Mouse (Mus musculus): Measurements from ENCODE around the gene Bola1. TPM values are rescaled to one million over a fixed set of nuclear protein-coding genes. Genes with fewer than 3 reads are reported as not detected.
"Not testable (repeated sequence)": the region's sequence is repeated elsewhere in the genome, so short reads cannot be mapped to it uniquely, and the experiment has no call there.

The Bola1 gene
- polyA plus RNA-seq, 1 experiment from 2014 or later = 53.6 TPM

DNA sequence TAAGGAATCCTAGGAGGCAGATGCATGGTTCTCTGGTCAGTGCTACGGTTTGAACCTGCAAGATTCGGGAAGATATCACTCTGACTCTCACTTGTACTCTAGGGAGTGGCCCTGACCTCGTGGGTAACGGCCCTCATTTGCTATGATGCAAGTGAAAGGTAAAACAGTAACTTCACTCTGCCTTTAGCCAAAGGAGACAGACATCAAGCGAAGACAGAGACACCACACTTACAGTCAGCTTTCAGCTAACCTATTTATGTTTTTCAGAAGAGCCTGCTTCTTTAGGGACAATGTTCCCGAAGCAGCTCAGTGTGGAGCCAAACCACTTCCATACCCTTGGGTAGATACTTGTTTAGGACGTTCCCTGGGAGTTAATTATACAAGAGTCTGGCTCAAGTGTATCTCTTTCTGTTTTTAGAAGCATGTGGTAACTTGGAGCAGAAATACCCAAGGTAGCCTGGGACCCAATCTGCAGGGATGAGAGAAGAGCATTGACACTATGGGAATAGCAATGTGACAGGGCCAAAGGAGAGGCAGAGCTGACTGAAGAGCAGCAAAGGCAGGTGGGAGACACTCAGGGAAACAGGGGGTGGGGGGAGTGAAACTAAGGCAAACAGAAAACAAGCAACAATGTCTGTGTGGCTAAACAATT is 24.5 kb upstream of the Bola1 start:
- peak overlapping the region; percentile 65 for H3K9ac ChIP-seq (ENCODE audit: low read length)
- peak overlapping the region; percentile 46; the same call in 1 of the 2 replicates for H3K4me3 ChIP-seq (ENCODE audit: low read depth, low read length)
- no peak for ATAC-seq (ENCODE audit: low FRiP score, low TSS enrichment)
- no peak for DNase-seq (ENCODE audit: low spot score)
- WGBS = 69% methylated on average over 7 of the region's 7 CpGs
- H3K4me2 ChIP-seq (replicated peaks; ENCODE audit: low read depth) = peak overlapping the region; percentile 56
- peak overlapping the region; percentile 92 for H3K27ac ChIP-seq (replicated peaks)
- no peaks in the 10 kb centered on the region for H3K36me3 ChIP-seq (ENCODE audit: control insufficient read depth, insufficient read depth, low read length)
- 0 out of 2 replicates have a peak, but pooled peaks cover 3% of the 10 kb centered on the region for H3K4me1 ChIP-seq (replicated peaks; ENCODE audit: control insufficient read depth, insufficient read depth)
- H3K9me3 ChIP-seq (ENCODE audit: control insufficient read depth, low read length) = no peaks in the 10 kb centered on the region
- TF ChIP-seq CTCF (IDR thresholded peaks at IDR 0.05; ENCODE audit: low read depth) = no peak
- TF ChIP-seq EP300 (optimal IDR thresholded peaks at IDR 0.05) = no peak
- H3K27me3 ChIP-seq (ENCODE audit: control insufficient read depth, insufficient read depth, low read length) = no peaks in the 10 kb centered on the region

- ATAC-seq (ENCODE audit: low FRiP score, low TSS enrichment) = no peak
- peak overlapping the region; percentile 12 for H3K4me3 ChIP-seq (ENCODE audit: low read depth, low read length)
- 0 out of 2 replicates have a peak, but pooled peaks cover 3% of the 10 kb centered on the region for H3K4me1 ChIP-seq (replicated peaks; ENCODE audit: control insufficient read depth, insufficient read depth)
These were observed 21.3 kb upstream of the Bola1 start for GRCm38 (mm10) chr3:96240799-96241197.

GRCm38 (mm10) chr3:96239949-96240798 is 20.7 kb upstream of the Bola1 start, which contains the start of gene Hist2h2aa2:
Gene Hist2h2aa2 (minus strand): TSS chr3:96240276.
- H3K4me1 ChIP-seq (replicated peaks; ENCODE audit: control insufficient read depth, insufficient read depth); H3K27me3 ChIP-seq (ENCODE audit: control insufficient read depth, insufficient read depth, low read length); H3K36me3 ChIP-seq (ENCODE audit: control insufficient read depth, insufficient read depth, low read length); H3K9me3 ChIP-seq (ENCODE audit: control insufficient read depth, low read length): not testable (repeated sequence)
- 5% methylated on average over 19 of the region's 85 CpGs for WGBS
- Histone ChIP-seq H3K4me2 (replicated peaks; ENCODE audit: low read depth) (peak within 1 kb of the TSS; percentile 30), H3K4me3 (ENCODE audit: low read depth, low read length) (peak within 1 kb of the TSS; percentile 27), H3K27ac (replicated peaks) (peak within 1 kb of the TSS; percentile 65), H3K9ac (ENCODE audit: low read length) (0 out of 2 replicates have a peak within 1 kb of the TSS, but pooled peaks have one; percentile 35)
- DNase-seq (ENCODE audit: low spot score) (peak; percentile 76), ATAC-seq (ENCODE audit: low FRiP score, low TSS enrichment) (peak; percentile 87)

More at GRCm38 (mm10) chr3:96240799-96241197, 21.3 kb upstream of the Bola1 start:
- no peak for DNase-seq (ENCODE audit: low spot score)
- H3K27me3 ChIP-seq (ENCODE audit: control insufficient read depth, insufficient read depth, low read length) = no peaks in the 10 kb centered on the region
- H3K27ac ChIP-seq (replicated peaks) = peak overlapping the region; percentile 59
- TF ChIP-seq EP300 (optimal IDR thresholded peaks at IDR 0.05) = no peak
- no peak for TF ChIP-seq CTCF (IDR thresholded peaks at IDR 0.05; ENCODE audit: low read depth)
- 0 out of 2 replicates have a peak overlapping the region, but pooled peaks have one; percentile 35 for H3K9ac ChIP-seq (ENCODE audit: low read length)
- no peaks in the 10 kb centered on the region for H3K9me3 ChIP-seq (ENCODE audit: control insufficient read depth, low read length)
- peak overlapping the region; percentile 30 for H3K4me2 ChIP-seq (replicated peaks; ENCODE audit: low read depth)
- H3K36me3 ChIP-seq (ENCODE audit: control insufficient read depth, insufficient read depth, low read length) = no peaks in the 10 kb centered on the region
- 72% methylated on average over 9 of the region's 9 CpGs for WGBS

- ATAC-seq (ENCODE audit: low FRiP score, low TSS enrichment) = peak; percentile 94
- 0% methylated on average over 6 of the region's 68 CpGs for WGBS
- not testable (repeated sequence) for DNase-seq (ENCODE audit: low spot score)
These were observed 19.7 kb upstream of the Bola1 start, which contains the start of gene Hist2h3c2 for GRCm38 (mm10) chr3:96238954-96239793. Gene Hist2h3c2 (minus strand): TSS chr3:96239127.

DNA sequence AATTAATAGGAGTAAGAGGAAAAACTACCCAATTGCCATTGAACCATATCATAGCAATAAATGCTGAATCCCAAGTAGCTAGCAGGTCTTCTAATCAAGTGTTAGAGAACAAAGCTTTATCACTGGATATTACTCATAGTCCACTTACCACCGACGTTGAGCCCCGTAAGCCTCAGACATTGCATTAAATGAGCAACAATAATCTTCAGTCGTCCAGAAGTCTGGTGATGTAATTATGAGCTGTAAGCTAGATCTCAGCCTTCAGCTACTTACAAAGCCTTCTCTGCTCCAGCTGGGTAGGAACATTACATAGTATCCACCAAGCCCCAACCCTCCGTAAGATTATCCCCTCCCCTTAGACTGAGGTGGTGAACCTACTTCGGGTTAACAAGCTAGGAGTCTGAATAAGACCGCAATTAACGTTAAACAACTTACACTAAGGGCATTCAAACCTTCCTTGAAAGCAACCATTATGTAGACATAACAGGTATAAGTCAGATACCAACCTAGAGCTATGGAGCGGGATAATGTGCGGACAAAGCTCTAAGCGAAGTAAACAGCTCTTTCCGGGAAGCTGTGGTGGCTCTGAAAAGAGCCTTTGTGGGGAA is 18.5 kb upstream of the Bola1 start:
- no peaks in the 10 kb centered on the region for H3K27me3 ChIP-seq (ENCODE audit: control insufficient read depth, insufficient read depth, low read length)
- H3K36me3 ChIP-seq (ENCODE audit: control insufficient read depth, insufficient read depth, low read length) = no peaks in the 10 kb centered on the region
- no peaks in the 10 kb centered on the region for H3K9me3 ChIP-seq (ENCODE audit: control insufficient read depth, low read length)
- peak overlapping the region; percentile 8; the same call in 1 of the 2 replicates for H3K27ac ChIP-seq (replicated peaks)
- TF ChIP-seq CTCF (IDR thresholded peaks at IDR 0.05; ENCODE audit: low read depth) = no peak
- no peak for TF ChIP-seq EP300 (optimal IDR thresholded peaks at IDR 0.05)
- WGBS = 1% methylated on average over 12 of the region's 12 CpGs
- ATAC-seq (ENCODE audit: low FRiP score, low TSS enrichment) (no peak), DNase-seq (ENCODE audit: low spot score) (no peak)
- H3K4me3 ChIP-seq (ENCODE audit: low read depth, low read length) = peak overlapping the region; percentile 30
- H3K4me2 ChIP-seq (replicated peaks; ENCODE audit: low read depth) = peak overlapping the region; percentile 40
- H3K9ac ChIP-seq (ENCODE audit: low read length) = peak overlapping the region; percentile 43
- no peaks in the 10 kb centered on the region for H3K4me1 ChIP-seq (replicated peaks; ENCODE audit: control insufficient read depth, insufficient read depth)

More at GRCm38 (mm10) chr3:96238954-96239793, 19.7 kb upstream of the Bola1 start, which contains the start of gene Hist2h3c2:
- Histone ChIP-seq H3K27ac (replicated peaks) (peak within 1 kb of the TSS; percentile 65; the same call in 1 of the 2 replicates), H3K9ac (ENCODE audit: low read length) (peak within 1 kb of the TSS; percentile 43), H3K4me3 (ENCODE audit: low read depth, low read length) (peak within 1 kb of the TSS; percentile 30), H3K4me2 (replicated peaks; ENCODE audit: low read depth) (peak within 1 kb of the TSS; percentile 40)
- H3K9me3 ChIP-seq (ENCODE audit: control insufficient read depth, low read length); H3K27me3 ChIP-seq (ENCODE audit: control insufficient read depth, insufficient read depth, low read length); H3K36me3 ChIP-seq (ENCODE audit: control insufficient read depth, insufficient read depth, low read length); H3K4me1 ChIP-seq (replicated peaks; ENCODE audit: control insufficient read depth, insufficient read depth): not testable (repeated sequence)

Measured in stomach, postnatal 0 days (tissue).